8 mouse cellular contexts compared by ENCODE assay signal in genomic region chr5:114467430-114467829, GRCm38 (mm10). TPM values are rescaled to one million over a fixed set of nuclear protein-coding genes. Genes with fewer than 3 reads are reported as not detected.
DNase-seq lines count a peak whose midpoint lies in the region; ATAC-seq and TF ChIP-seq lines count a peak whose summit lies in the region.

No protein-coding gene starts in this region.

- TF ChIP-seq CTCF in ES-Bruce4 (IDR thresholded peaks at IDR 0.05; ENCODE audit: low read depth, low read length): no peak

- peak overlapping the region; percentile 18 for H3K4me3 ChIP-seq in ES-Bruce4 (ENCODE audit: low read depth, low read length)
- peak overlapping the region; percentile 20 for H3K4me3 ChIP-seq in hindbrain, embryonic 14.5 days (replicated peaks; ENCODE audit: low read length)

- DNase-seq in adrenal gland, postnatal 4 days (ENCODE audit: low spot score in 2 of 2): peak; percentile 35 to 44
- peak; percentile 26 to 40 for DNase-seq in frontal cortex, postnatal 36 days (ENCODE audit: low spot score in 2 of 2)
- peak; percentile 80 for DNase-seq in hindbrain, embryonic 14.5 days (ENCODE audit: low spot score)
- DNase-seq in layer of hippocampus, postnatal 36 days: peak; percentile 49 to 50
- DNase-seq in lung, postnatal 10 days: peak; percentile 85
- peak; percentile 57 for DNase-seq in right cerebral cortex, adult 18-20 months
- DNase-seq in urinary bladder, adult 2 months (ENCODE audit: low spot score): no peak

- H3K36me3 ChIP-seq in ES-Bruce4 (ENCODE audit: control insufficient read depth, insufficient read depth, low read length, poor library complexity, severe bottlenecking): no peaks in the 10 kb centered on the region
- H3K36me3 ChIP-seq in hindbrain, embryonic 14.5 days (replicated peaks; ENCODE audit: control insufficient read depth, insufficient read depth): no peaks in the 10 kb centered on the region

- ATAC-seq in hindbrain, embryonic 14.5 days (ENCODE audit: low FRiP score): peak; percentile 79

- no peak for TF ChIP-seq EP300 in ES-Bruce4 (IDR thresholded peaks at IDR 0.05; ENCODE audit: insufficient read depth, low read depth, low read length)

- 0 out of 2 replicates have a peak overlapping the region, but pooled peaks have one; percentile 14 for H3K27ac ChIP-seq in ES-Bruce4 (ENCODE audit: insufficient read depth, low read length)
- H3K27ac ChIP-seq in hindbrain, embryonic 14.5 days: peak overlapping the region; percentile 82

- H3K27me3 ChIP-seq in ES-Bruce4 (ENCODE audit: control insufficient read depth, insufficient read depth, low read length, poor library complexity, severe bottlenecking): no peaks in the 10 kb centered on the region
- H3K27me3 ChIP-seq in hindbrain, embryonic 14.5 days (ENCODE audit: control insufficient read depth, insufficient read depth, low read length): no peaks in the 10 kb centered on the region

- H3K4me2 ChIP-seq in hindbrain, embryonic 14.5 days (replicated peaks): peak overlapping the region; percentile 44

- H3K4me1 ChIP-seq in ES-Bruce4 (ENCODE audit: control insufficient read depth, insufficient read depth, low read length): peaks cover 5% of the 10 kb centered on the region
- H3K4me1 ChIP-seq in hindbrain, embryonic 14.5 days (replicated peaks; ENCODE audit: control insufficient read depth, insufficient read depth, low read length): peaks cover 26% of the 10 kb centered on the region

- no peak for TF ChIP-seq POLR2A in ES-Bruce4 (IDR thresholded peaks at IDR 0.05; ENCODE audit: insufficient read depth, low read length)

- WGBS in hindbrain, embryonic 14.5 days: 0% methylated on average over 11 of the region's 13 CpGs

- 0 out of 2 replicates have a peak overlapping the region, but pooled peaks have one; percentile 19 for H3K9ac ChIP-seq in ES-Bruce4 (ENCODE audit: low read depth, poor library complexity, severe bottlenecking)
- peak overlapping the region; percentile 44 for H3K9ac ChIP-seq in hindbrain, embryonic 14.5 days

- H3K9me3 ChIP-seq in ES-Bruce4 (replicated peaks; ENCODE audit: control insufficient read depth, insufficient read depth, low read length, poor library complexity, severe bottlenecking): no peaks in the 10 kb centered on the region
- H3K9me3 ChIP-seq in hindbrain, embryonic 14.5 days (ENCODE audit: control insufficient read depth, low read length): no peaks in the 10 kb centered on the region

RNA-seq across cellular contexts. Expression of gene Mvk, which starts 23.4 kb away (rescaled TPM):
- 16.7 and 18.3 TPM in 2 replicates for polyA plus RNA-seq in ES-Bruce4 (2011; ENCODE audit: insufficient read depth, insufficient read length, low read depth, missing spikeins)
- total RNA-seq in adrenal gland, postnatal 4 days (2021): 10 to 100 TPM; 21.5 to 23.6 TPM
- polyA plus RNA-seq in hindbrain, embryonic 14.5 days (2014; fragmentation: Nextera tagmentation; extraction: Ambion mirVana): 76.9 and 81.2 TPM in 2 replicates
- 10 to 100 TPM; 25.0 to 27.1 TPM for total RNA-seq in layer of hippocampus, postnatal 36 days (2021)
- polyA plus RNA-seq in urinary bladder, adult 2 months (2012; rRNA removed): 26.6 and 30.2 TPM in 2 replicates

RNA-seq across cellular contexts. Expression of gene Mmab, which starts 23.6 kb away (rescaled TPM):
- polyA plus RNA-seq in ES-Bruce4 (2011; ENCODE audit: insufficient read depth, insufficient read length, low read depth, missing spikeins): 11.9 and 14.6 TPM in 2 replicates
- total RNA-seq in adrenal gland, postnatal 4 days (2021): 10 to 100 TPM; 18.1 to 18.2 TPM
- polyA plus RNA-seq in hindbrain, embryonic 14.5 days (2014; fragmentation: Nextera tagmentation; extraction: Ambion mirVana): 30.7 and 30.8 TPM in 2 replicates
- total RNA-seq in layer of hippocampus, postnatal 36 days (2021): 10 to 100 TPM; 18.3 to 19.0 TPM
- 17.0 and 17.4 TPM in 2 replicates for polyA plus RNA-seq in urinary bladder, adult 2 months (2012; rRNA removed)
